Mouse (Mus musculus) urinary bladder, postnatal 14 days (tissue): ENCODE results near the gene Vmn1r119.
"Not testable (repeated sequence)": the region's sequence is repeated elsewhere in the genome, so short reads cannot be mapped to it uniquely, and the experiment has no call there.

Experiments used
- DNase-seq: peaks from one replicate; pipeline ENCODE4 v3.0.0; 2021; ENCODE audit warnings: low spot score

Vmn1r119 gene

DNA sequence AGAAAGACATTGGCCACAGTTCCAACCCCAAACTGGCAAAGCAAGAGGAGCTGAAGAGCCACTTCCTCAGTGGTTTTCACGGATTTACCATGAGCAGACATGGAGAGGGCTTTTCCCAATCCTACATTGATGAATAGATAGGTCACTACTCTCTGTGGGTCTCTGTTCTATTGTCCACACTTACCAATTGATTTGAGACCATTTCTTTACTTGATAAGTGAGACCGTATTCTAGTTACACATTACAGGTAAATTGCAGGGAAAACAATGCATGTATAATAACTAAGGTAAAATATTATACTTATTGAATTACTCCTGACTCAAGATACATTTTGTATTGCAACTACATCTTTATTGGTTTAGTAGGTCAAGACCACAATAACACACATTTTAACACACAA lies at the start of gene Vmn1r119:
Gene Vmn1r119, minus strand, starts transcription at position 101 of the 400 bp plus-strand sequence.
- not testable (repeated sequence) for DNase-seq

DNA sequence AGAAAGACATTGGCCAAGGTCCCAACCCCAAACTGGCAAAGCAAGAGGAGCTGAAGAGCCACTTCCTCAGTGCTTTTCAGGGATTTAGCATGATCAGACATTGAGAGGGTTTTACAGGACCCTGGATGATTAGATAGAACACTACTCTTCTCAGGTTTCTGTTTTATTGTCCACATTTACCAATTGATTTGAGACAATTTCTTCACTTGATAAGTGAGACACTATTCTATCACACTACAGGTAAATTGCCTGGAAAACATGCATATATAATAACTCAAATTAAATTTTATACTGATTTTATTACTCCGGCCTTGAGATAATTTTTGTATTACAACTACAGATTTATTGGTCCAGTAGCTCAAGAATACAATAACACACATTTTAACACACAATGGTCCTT lies 41.4 kb upstream of the Vmn1r119 start, which contains the start of gene Vmn1r120:
Gene Vmn1r120, minus strand, starts transcription at position 101 of the 400 bp plus-strand sequence.
- not testable (repeated sequence) for DNase-seq
